Mouse (Mus musculus): ENCODE data around the gene P2rx7.

GRCm38 (mm10) chr5:122625565-122626252, 18.0 kb upstream of the P2rx7 start:
- TF ChIP-seq GATA1 (IDR thresholded peaks at IDR 0.05; ENCODE audit: borderline replicate concordance, low read length) (no peak), FLI1 (IDR thresholded peaks at IDR 0.05; ENCODE audit: low read length) (no peak)

Measured in megakaryocyte, embryonic 14.5 days (primary cell).